Mouse (Mus musculus): ENCODE results near the gene Gramd1b. TPM values are rescaled to one million over a fixed set of nuclear protein-coding genes. Genes with fewer than 3 reads are reported as not detected.
"Not testable (repeated sequence)": the region's sequence is repeated elsewhere in the genome, so short reads cannot be mapped to it uniquely, and the experiment has no call there.

Gene Gramd1b
- polyA plus RNA-seq, 1 experiment from 2014 or later, result 13.5 TPM

GRCm38 (mm10) chr9:40505471-40506312 lies 25.5 kb downstream of the Gramd1b start:
- no peak overlapping the region for H3K27ac ChIP-seq
- H3K36me3 ChIP-seq, result no peaks in the 10 kb centered on the region
- ATAC-seq (ENCODE audit: low FRiP score), result no peak
- no peaks in the 10 kb centered on the region for H3K27me3 ChIP-seq
- 79% methylated on average over 11 of the region's 11 CpGs for WGBS
- no peak overlapping the region for H3K4me2 ChIP-seq
- H3K4me1 ChIP-seq (replicated peaks), result no peaks in the 10 kb centered on the region
- H3K9me3 ChIP-seq, result no peaks in the 10 kb centered on the region
- H3K9ac ChIP-seq, result no peak overlapping the region
- no peak overlapping the region for H3K4me3 ChIP-seq

GRCm38 (mm10) chr9:40504886-40505285 lies 26.3 kb downstream of the Gramd1b start:
- Histone ChIP-seq H3K9ac (no peak overlapping the region), H3K4me2 (no peak overlapping the region), H3K4me3 (no peak overlapping the region), H3K9me3 (no peaks in the 10 kb centered on the region), H3K27ac (no peak overlapping the region), H3K36me3 (no peaks in the 10 kb centered on the region), H3K27me3 (no peaks in the 10 kb centered on the region), H3K4me1 (replicated peaks) (no peaks in the 10 kb centered on the region)
- ATAC-seq (ENCODE audit: low FRiP score), result no peak
- 90% methylated on average over 5 of the region's 5 CpGs for WGBS

GRCm38 (mm10) chr9:40500691-40501090 lies 30.5 kb downstream of the Gramd1b start:
- Histone ChIP-seq H3K4me3 (no peak overlapping the region), H3K27ac (no peak overlapping the region), H3K9me3 (no peaks in the 10 kb centered on the region), H3K27me3 (no peaks in the 10 kb centered on the region), H3K9ac (no peak overlapping the region), H3K4me2 (no peak overlapping the region), H3K36me3 (no peaks in the 10 kb centered on the region), H3K4me1 (replicated peaks) (no peaks in the 10 kb centered on the region)
- no peak for ATAC-seq (ENCODE audit: low FRiP score)

DNA sequence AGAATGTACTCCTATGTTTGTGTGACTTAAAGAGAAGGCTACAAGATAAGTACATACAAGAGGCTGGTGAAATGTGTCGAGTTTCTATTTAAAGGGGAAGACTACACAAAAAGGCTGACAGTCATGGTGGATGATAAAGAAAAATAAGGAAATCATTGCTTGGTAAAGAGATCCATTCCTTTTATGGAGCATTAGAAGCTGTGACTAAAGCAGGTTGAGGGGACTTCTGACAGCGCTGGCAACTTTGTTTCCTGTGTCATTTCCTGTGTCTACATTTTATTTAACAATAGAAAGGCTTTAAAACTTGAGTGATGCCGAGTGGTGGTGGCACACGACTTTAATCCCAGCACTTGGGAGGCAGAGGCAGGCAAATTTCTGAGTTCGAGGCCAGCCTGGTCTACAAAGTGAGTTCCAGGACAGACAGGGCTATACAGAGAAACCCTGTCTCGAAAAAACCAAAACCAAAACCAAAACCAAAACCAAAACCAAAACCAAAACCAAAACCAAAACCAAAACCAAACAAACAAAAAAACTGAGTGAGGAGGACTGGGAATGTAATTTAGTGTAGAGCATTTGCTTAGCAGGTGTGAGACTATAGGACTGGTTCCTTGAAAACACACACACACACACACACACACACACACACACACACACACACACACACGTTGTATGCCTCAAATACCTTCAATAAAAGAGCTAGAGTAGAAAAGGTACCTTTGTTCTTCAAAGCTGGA lies 48.7 kb downstream of the Gramd1b start:
- not testable (repeated sequence) for H3K9ac ChIP-seq; H3K27ac ChIP-seq; H3K4me2 ChIP-seq; H3K27me3 ChIP-seq; ATAC-seq (ENCODE audit: low FRiP score); H3K4me1 ChIP-seq (replicated peaks); H3K4me3 ChIP-seq; H3K9me3 ChIP-seq; H3K36me3 ChIP-seq
- WGBS, result 81% methylated on average over 7 of the region's 7 CpGs

- Histone ChIP-seq H3K4me3 (no peak overlapping the region), H3K9ac (no peak overlapping the region), H3K27ac (no peak overlapping the region), H3K4me1 (replicated peaks) (no peaks in the 10 kb centered on the region), H3K4me2 (no peak overlapping the region), H3K9me3 (no peaks in the 10 kb centered on the region), H3K36me3 (no peaks in the 10 kb centered on the region), H3K27me3 (no peaks in the 10 kb centered on the region)
- 51% methylated on average over 3 of the region's 3 CpGs for WGBS
- no peak for ATAC-seq (ENCODE audit: low FRiP score)
These were observed 49.9 kb downstream of the Gramd1b start for GRCm38 (mm10) chr9:40481271-40481670.

DNA sequence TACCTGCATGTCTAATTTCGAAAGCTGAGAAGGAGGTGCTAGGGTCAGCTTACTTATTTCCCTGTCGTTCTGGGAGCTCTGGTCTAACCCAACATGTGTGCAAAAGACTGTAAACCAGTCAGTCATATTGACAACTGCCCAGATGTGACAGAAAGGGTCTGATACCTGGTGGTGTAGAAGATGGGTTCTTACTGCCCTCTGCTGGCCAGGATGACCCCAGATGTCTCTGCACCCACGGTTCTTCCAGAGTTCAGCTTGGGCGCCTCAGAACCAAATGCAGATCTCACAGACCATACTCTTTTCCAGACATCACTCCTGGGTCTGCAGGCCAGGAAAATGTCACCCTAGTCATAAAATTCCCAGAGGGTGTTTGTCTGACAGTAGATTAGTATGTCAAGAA lies 51.9 kb downstream of the Gramd1b start:
- 45% methylated on average over 4 of the region's 4 CpGs for WGBS
- no peaks in the 10 kb centered on the region for H3K4me1 ChIP-seq (replicated peaks)

DNA sequence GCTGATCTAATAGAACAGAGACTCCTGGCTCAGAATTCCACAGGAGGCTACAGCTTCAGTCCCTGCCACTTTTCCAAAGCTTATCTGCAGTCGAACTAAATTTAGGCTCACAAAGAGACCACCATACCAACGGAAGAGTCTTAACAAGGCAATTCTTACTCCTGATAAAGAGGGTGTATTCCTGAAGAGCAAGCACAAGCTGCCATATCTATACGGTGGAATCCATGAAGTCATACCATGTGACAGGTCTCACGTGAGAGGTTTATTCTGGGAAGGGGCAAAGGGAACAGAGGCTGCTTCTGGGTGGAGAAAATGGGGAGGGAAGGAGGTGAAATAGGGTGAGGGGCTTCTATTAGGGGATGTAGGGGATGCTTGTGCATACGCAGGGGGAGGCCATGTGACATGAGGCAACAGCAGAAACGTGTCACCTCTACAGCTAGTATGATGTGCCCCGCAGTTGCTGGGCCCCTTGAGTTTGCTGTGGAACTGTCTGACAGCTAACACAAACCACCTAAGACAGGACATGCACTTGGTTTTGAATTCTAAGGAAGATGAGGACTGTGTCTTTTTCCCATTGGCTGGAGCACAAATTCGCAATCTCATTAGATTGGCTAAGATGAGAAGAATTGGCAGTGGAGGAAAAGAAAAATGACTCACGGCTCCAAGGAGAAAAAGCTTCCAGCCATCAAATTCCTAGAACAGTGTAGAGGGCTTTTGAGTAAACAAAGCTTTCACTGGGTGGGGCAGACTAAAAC lies 52.9 kb downstream of the Gramd1b start:
- Histone ChIP-seq H3K27me3 (no peaks in the 10 kb centered on the region), H3K9me3 (no peaks in the 10 kb centered on the region), H3K4me1 (replicated peaks) (no peaks in the 10 kb centered on the region), H3K36me3 (no peaks in the 10 kb centered on the region), H3K4me2 (no peak overlapping the region), H3K4me3 (no peak overlapping the region), H3K27ac (no peak overlapping the region), H3K9ac (no peak overlapping the region)
- no peak for ATAC-seq (ENCODE audit: low FRiP score)
- 90% methylated on average over 9 of the region's 9 CpGs for WGBS

More for the DNA sequence above, 51.9 kb downstream of the Gramd1b start:
- H3K4me3 ChIP-seq, result no peak overlapping the region
- H3K4me2 ChIP-seq, result no peak overlapping the region
- H3K36me3 ChIP-seq, result no peaks in the 10 kb centered on the region
- H3K27ac ChIP-seq, result no peak overlapping the region
- H3K9me3 ChIP-seq, result no peaks in the 10 kb centered on the region
- no peak for ATAC-seq (ENCODE audit: low FRiP score)
- H3K27me3 ChIP-seq, result no peaks in the 10 kb centered on the region
- H3K9ac ChIP-seq, result no peak overlapping the region

DNA sequence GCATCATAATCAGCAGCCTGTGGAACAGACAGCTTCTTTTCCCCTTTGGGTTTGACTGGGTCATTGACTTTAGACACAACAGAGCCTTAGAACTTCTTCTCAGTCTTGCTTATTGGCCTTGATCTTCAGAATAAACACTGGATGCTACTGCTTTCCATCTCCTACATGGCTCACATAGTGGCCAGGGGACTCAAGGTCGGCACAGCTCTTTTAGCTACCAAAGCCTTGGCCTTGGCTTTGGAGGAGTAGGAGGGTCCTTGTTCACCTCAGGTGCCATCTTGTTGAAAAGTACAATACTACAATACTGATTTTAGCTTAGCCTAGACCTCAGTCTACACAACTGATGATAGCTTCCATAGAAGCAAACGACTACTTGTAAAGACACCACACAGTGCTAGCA lies 53.6 kb downstream of the Gramd1b start:
- no peak overlapping the region for H3K4me3 ChIP-seq
- no peak for ATAC-seq (ENCODE audit: low FRiP score)
- no peaks in the 10 kb centered on the region for H3K27me3 ChIP-seq
- no peaks in the 10 kb centered on the region for H3K4me1 ChIP-seq (replicated peaks)
- no peak overlapping the region for H3K9ac ChIP-seq
- 91% methylated on average over 2 of the region's 2 CpGs for WGBS
- H3K36me3 ChIP-seq, result no peaks in the 10 kb centered on the region
- H3K9me3 ChIP-seq, result no peaks in the 10 kb centered on the region
- H3K27ac ChIP-seq, result no peak overlapping the region
- no peak overlapping the region for H3K4me2 ChIP-seq

DNA sequence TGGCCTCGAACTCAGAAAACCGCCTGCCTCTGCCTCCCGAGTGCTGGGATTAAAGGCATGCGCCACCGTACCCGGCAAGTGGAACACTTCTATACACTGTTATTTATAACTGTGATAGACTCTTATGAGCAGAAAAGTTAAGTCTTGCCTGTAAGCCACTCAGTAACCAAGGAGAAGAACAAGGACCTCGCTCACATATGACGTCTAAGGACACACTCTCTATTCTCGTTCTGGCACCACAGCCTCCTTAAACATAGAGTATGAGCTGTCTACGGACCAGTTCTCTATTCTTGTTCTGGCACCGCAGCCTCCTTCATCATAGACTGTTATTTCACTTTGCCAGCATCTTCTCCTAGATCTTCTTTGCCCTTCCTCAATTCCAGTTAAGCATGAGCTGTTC lies 55.1 kb downstream of the Gramd1b start:
- Histone ChIP-seq H3K4me3 (no peak overlapping the region), H3K27me3 (no peaks in the 10 kb centered on the region), H3K9me3 (no peaks in the 10 kb centered on the region), H3K36me3 (no peaks in the 10 kb centered on the region), H3K27ac (no peak overlapping the region), H3K9ac (no peak overlapping the region), H3K4me1 (replicated peaks) (no peaks in the 10 kb centered on the region), H3K4me2 (no peak overlapping the region)
- no peak for ATAC-seq (ENCODE audit: low FRiP score)
- WGBS, result 91% methylated on average over 11 of the region's 11 CpGs

DNA sequence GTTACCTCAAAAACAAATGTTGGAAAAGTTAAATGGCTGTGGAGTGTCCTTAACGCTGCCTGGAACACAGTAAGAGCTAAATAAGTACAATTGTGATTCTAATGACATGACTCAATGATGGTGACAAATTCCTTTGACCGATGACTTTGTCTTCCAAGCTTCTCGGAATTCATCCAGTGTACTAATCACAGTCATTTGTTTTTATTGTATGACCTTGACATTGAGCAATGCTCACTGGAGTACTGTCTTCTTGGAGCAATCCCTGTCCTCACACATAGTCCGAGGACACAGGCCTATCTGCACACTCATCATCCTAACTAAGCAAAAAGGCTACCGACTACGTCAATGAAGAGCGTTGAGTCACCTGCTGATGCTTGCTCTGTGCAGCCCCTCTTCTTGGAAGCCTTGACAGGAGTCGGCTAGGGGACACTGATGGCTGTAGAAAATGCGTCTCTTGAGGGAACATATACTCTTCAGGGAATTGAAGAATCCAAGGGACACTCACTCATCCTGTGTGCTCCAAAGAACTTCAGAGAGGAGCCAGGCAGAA lies 58.1 kb downstream of the Gramd1b start:
- WGBS, result 86% methylated on average over 9 of the region's 9 CpGs
- Histone ChIP-seq H3K4me2 (no peak overlapping the region), H3K4me1 (replicated peaks) (peaks cover 3% of the 10 kb centered on the region; the same call in 1 of the 2 replicates), H3K27ac (no peak overlapping the region), H3K9me3 (no peaks in the 10 kb centered on the region), H3K9ac (no peak overlapping the region), H3K27me3 (no peaks in the 10 kb centered on the region), H3K36me3 (no peaks in the 10 kb centered on the region), H3K4me3 (no peak overlapping the region)
- no peak for ATAC-seq (ENCODE audit: low FRiP score)

DNA sequence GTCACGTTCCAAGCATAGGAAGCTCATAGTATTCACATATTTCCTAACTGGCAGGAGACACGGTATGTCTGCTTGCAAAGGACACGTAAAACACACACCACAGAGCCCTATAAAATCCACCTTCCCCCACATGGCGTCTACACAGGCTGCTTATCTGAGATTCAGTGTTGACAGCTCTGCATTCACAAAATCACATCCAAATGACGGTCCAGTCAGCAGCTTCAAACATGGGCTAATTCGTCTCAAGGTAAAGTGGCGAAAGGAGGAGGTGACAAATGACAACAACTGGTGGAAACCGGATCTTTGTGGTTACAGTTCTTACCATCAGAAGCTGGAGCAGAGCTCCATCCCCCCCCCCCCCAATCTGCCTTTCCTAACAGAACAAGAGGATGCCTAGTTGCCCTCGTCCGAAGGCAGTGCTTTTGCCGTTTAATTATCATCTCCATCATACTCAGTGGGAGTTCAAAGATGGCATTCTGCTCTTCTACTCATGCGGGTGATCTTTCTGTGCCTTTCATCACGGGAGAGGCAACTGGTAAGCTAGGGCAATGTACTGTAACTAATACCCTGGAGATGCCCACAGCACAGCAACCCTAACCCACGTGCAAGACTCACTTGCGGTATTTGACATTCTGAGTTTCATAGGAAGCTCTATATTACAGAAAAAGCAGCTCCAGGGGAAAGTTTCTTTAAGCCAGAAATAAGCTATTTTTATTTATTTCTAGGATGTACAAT lies 61.6 kb downstream of the Gramd1b start:
- Histone ChIP-seq H3K9ac (no peak overlapping the region), H3K4me2 (no peak overlapping the region), H3K36me3 (no peaks in the 10 kb centered on the region), H3K27me3 (0 out of 2 replicates have a peak, but pooled peaks cover 4% of the 10 kb centered on the region), H3K27ac (no peak overlapping the region), H3K4me1 (replicated peaks) (peaks cover 3% of the 10 kb centered on the region; the same call in 1 of the 2 replicates), H3K4me3 (no peak overlapping the region), H3K9me3 (no peaks in the 10 kb centered on the region)
- no peak for ATAC-seq (ENCODE audit: low FRiP score)
- 63% methylated on average over 15 of the region's 15 CpGs for WGBS

All from hindbrain, embryonic 13.5 days (tissue).